Mouse (Mus musculus) kidney, embryonic 14.5 days (tissue): ENCODE measurements around the gene Sptb. TPM values are rescaled to one million over a fixed set of nuclear protein-coding genes. Genes with fewer than 3 reads are reported as not detected.

Source experiments
- ATAC-seq: fragments of 200-750 bp; cut with Nextera tagmentation; 2 replicates; pipeline ENCODE4 v1.8.0; 2017; ENCODE audit warnings: moderate number of reproducible peaks, mild to moderate bottlenecking, moderate TSS enrichment, moderate library complexity; ENCODE audit not compliant: low FRiP score, low TSS enrichment
- H3K27ac ChIP-seq: fragments of 300-500 bp; sonication (generic); 2 replicates; pipeline ENCODE4 v1.5.1; 2014; ENCODE audit warnings: low read depth, mild to moderate bottlenecking, low read length, moderate library complexity, mixed read lengths
- H3K27me3 ChIP-seq: fragments of 300-500 bp; sonication (generic); 2 replicates; pipeline ENCODE4 v1.6.1; 2014; ENCODE audit warnings: mild to moderate bottlenecking, low read length; ENCODE audit not compliant: control insufficient read depth, insufficient read depth
- H3K36me3 ChIP-seq: fragments of 300-500 bp; sonication (generic); 2 replicates; pipeline ENCODE4 v1.6.1; 2014; ENCODE audit warnings: low read length, mixed read lengths; ENCODE audit not compliant: control insufficient read depth, insufficient read depth
- H3K4me1 ChIP-seq: fragments of 300-500 bp; sonication (generic); 2 replicates; pipeline ENCODE4 v1.6.1; 2014; ENCODE audit warnings: low read length, mixed read lengths; ENCODE audit not compliant: control insufficient read depth, insufficient read depth
- H3K4me2 ChIP-seq: fragments of 300-500 bp; sonication (generic); replicated peaks from 2 replicates; pipeline ENCODE4 v1.6.1; 2014; ENCODE audit warnings: low read depth, mild to moderate bottlenecking, low read length
- H3K4me3 ChIP-seq: fragments of 300-500 bp; sonication (generic); 2 replicates; pipeline ENCODE4 v1.5.1; 2014; ENCODE audit warnings: mild to moderate bottlenecking, low read length
- H3K9ac ChIP-seq: fragments of 300-500 bp; sonication (generic); 2 replicates; pipeline ENCODE4 v1.6.1; 2014; ENCODE audit warnings: low read depth, mild to moderate bottlenecking, low read length, moderate library complexity
- H3K9me3 ChIP-seq: fragments of 300-500 bp; sonication (generic); 2 replicates; pipeline ENCODE4 v1.6.1; 2016; ENCODE audit warnings: low read length; ENCODE audit not compliant: control insufficient read depth
- WGBS: fragments of 180-500 bp; shearing (Covaris S2); extraction: QIAGEN DNeasy Blood & Tissue Kit; methylation state at CpG from one replicate; pipeline ENCODE4 v1.1.7; 2014; 5-methylcytosine and 5-hydroxymethylcytosine counted together
- polyA plus RNA-seq: library from polyadenylated mRNA; unstranded; fragments of >200 nt; fragmentation: Nextera tagmentation; extraction: Ambion mirVana; gene quantifications from 2 replicates; pipeline ENCODE4 v1.2.1, GENCODE M21; 2014

Gene Sptb
- 0.40 and 1.0 TPM in 2 replicates for polyA plus RNA-seq

- Histone ChIP-seq H3K27me3 (peaks cover 48% of the 10 kb centered on the region), H3K9ac (peak within 1 kb of the TSS; percentile 61), H3K4me1 (peaks cover 8% of the 10 kb centered on the region), H3K36me3 (no peaks in the 10 kb centered on the region), H3K4me3 (peak within 1 kb of the TSS; percentile 67), H3K4me2 (peak within 1 kb of the TSS; percentile 100), H3K27ac (no peak within 1 kb of the TSS), H3K9me3 (no peaks in the 10 kb centered on the region)
- peak; percentile 83 for ATAC-seq
- under 1% methylated on average over 40 of the region's 40 CpGs for WGBS
These were observed at the start of gene Sptb for GRCm38 (mm10) chr12:76710351-76711100. Gene Sptb (minus strand): TSS chr12:76710547.

- 45% methylated on average over 14 of the region's 14 CpGs for WGBS
- Histone ChIP-seq H3K4me2 (no peak overlapping the region), H3K27ac (no peak overlapping the region), H3K4me1 (no peaks in the 10 kb centered on the region), H3K9me3 (no peaks in the 10 kb centered on the region), H3K9ac (no peak overlapping the region), H3K27me3 (0 out of 2 replicates have a peak, but pooled peaks cover 3% of the 10 kb centered on the region), H3K36me3 (no peaks in the 10 kb centered on the region), H3K4me3 (no peak overlapping the region)
- ATAC-seq, result no peak
These were observed 42.4 kb upstream of the Sptb start for GRCm38 (mm10) chr12:76752652-76753318.

GRCm38 (mm10) chr12:76750866-76751459 is 40.6 kb upstream of the Sptb start:
- 84% methylated on average over 16 of the region's 16 CpGs for WGBS
- H3K9me3 ChIP-seq, result no peaks in the 10 kb centered on the region

GRCm38 (mm10) chr12:76727955-76728354 is 17.6 kb upstream of the Sptb start:
- H3K4me3 ChIP-seq, result no peak overlapping the region
- H3K9me3 ChIP-seq, result peaks cover 6% of the 10 kb centered on the region; the same call in 1 of the 2 replicates
- no peak overlapping the region for H3K4me2 ChIP-seq
- WGBS, result 96% methylated on average over 4 of the region's 4 CpGs
- no peaks in the 10 kb centered on the region for H3K4me1 ChIP-seq
- H3K9ac ChIP-seq, result no peak overlapping the region
- no peak for ATAC-seq
- no peaks in the 10 kb centered on the region for H3K36me3 ChIP-seq
- H3K27ac ChIP-seq, result no peak overlapping the region
- no peaks in the 10 kb centered on the region for H3K27me3 ChIP-seq

More at GRCm38 (mm10) chr12:76750866-76751459, 40.6 kb upstream of the Sptb start:
- H3K27me3 ChIP-seq, result 0 out of 2 replicates have a peak, but pooled peaks cover 3% of the 10 kb centered on the region
- no peak overlapping the region for H3K4me3 ChIP-seq
- no peak for ATAC-seq
- H3K4me1 ChIP-seq, result no peaks in the 10 kb centered on the region
- no peak overlapping the region for H3K27ac ChIP-seq
- H3K4me2 ChIP-seq, result no peak overlapping the region
- H3K36me3 ChIP-seq, result no peaks in the 10 kb centered on the region
- H3K9ac ChIP-seq, result no peak overlapping the region

GRCm38 (mm10) chr12:76722026-76722425 is 11.7 kb upstream of the Sptb start:
- H3K4me1 ChIP-seq, result no peaks in the 10 kb centered on the region
- no peak overlapping the region for H3K4me2 ChIP-seq
- no peak for ATAC-seq
- WGBS, result 70% methylated on average over 3 of the region's 3 CpGs
- H3K4me3 ChIP-seq, result no peak overlapping the region
- H3K27me3 ChIP-seq, result no peaks in the 10 kb centered on the region
- no peak overlapping the region for H3K27ac ChIP-seq
- no peaks in the 10 kb centered on the region for H3K36me3 ChIP-seq
- H3K9me3 ChIP-seq, result 0 out of 2 replicates have a peak, but pooled peaks cover 4% of the 10 kb centered on the region
- H3K9ac ChIP-seq, result no peak overlapping the region

DNA sequence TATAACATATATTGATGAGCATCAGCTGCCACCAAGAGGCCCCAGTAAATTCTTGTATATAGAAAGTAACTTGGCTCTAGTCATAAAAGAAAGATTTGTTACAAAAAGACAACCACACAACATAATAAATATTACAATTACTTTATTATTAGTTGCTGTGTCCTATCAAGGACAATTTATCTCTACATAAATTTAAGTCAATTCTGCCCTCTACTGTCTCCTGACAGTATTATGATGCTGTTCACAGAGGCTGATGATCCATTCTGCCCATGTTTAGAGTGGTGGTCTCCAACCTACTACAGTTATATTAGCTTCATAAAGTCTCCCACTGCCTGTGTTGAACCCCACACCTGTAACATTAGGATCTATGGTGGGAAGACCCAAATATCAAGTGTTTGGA is 10.2 kb upstream of the Sptb start:
- Histone ChIP-seq H3K9ac (no peak overlapping the region), H3K27me3 (no peaks in the 10 kb centered on the region), H3K4me2 (no peak overlapping the region), H3K9me3 (0 out of 2 replicates have a peak, but pooled peaks cover 4% of the 10 kb centered on the region), H3K36me3 (no peaks in the 10 kb centered on the region), H3K27ac (no peak overlapping the region), H3K4me1 (no peaks in the 10 kb centered on the region), H3K4me3 (no peak overlapping the region)
- no peak for ATAC-seq

DNA sequence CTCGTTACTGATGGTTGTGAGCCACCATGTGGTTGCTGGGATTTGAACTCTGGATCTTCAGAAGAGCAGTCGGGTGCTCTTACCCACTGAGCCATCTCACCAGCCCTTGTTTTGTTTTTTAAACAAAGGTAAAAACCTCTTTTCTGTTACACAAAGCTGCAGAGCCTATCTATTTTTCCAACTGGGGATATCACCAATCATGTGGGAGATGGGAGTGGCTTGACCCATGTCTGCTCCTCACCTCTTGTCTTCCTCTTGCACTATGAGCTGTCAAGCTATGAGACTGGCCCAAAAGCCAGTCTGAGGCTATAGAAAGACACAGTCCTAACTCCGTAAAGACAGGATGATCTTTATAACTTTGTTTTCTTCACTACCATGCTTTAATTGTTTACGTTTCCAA is 8.0 kb upstream of the Sptb start:
- ATAC-seq, result no peak
- 86% methylated on average over 4 of the region's 4 CpGs for WGBS

GRCm38 (mm10) chr12:76709795-76710350 is 474 bp downstream of the Sptb start:
- 1% methylated on average over 44 of the region's 55 CpGs for WGBS
- Histone ChIP-seq H3K9ac (peak overlapping the region; percentile 61), H3K27me3 (peaks cover 48% of the 10 kb centered on the region)

More for the DNA sequence above, 8.0 kb upstream of the Sptb start:
- Histone ChIP-seq H3K9me3 (no peaks in the 10 kb centered on the region), H3K27me3 (no peaks in the 10 kb centered on the region), H3K27ac (no peak overlapping the region), H3K9ac (no peak overlapping the region), H3K4me3 (no peak overlapping the region), H3K36me3 (no peaks in the 10 kb centered on the region), H3K4me1 (no peaks in the 10 kb centered on the region), H3K4me2 (no peak overlapping the region)

More at GRCm38 (mm10) chr12:76709795-76710350, 474 bp downstream of the Sptb start:
- Histone ChIP-seq H3K36me3 (no peaks in the 10 kb centered on the region), H3K27ac (no peak overlapping the region), H3K4me2 (peak overlapping the region; percentile 100), H3K4me1 (peaks cover 8% of the 10 kb centered on the region), H3K9me3 (no peaks in the 10 kb centered on the region), H3K4me3 (peak overlapping the region; percentile 67)
- ATAC-seq, result peak; percentile 81
